Mouse (Mus musculus): ENCODE results near the gene Tubb1. TPM values are rescaled to one million over a fixed set of nuclear protein-coding genes. Genes with fewer than 3 reads are reported as not detected.

Tubb1 gene
- 0.04 and 0.19 TPM in 2 replicates for polyA plus RNA-seq (2012; rRNA removed)

DNA sequence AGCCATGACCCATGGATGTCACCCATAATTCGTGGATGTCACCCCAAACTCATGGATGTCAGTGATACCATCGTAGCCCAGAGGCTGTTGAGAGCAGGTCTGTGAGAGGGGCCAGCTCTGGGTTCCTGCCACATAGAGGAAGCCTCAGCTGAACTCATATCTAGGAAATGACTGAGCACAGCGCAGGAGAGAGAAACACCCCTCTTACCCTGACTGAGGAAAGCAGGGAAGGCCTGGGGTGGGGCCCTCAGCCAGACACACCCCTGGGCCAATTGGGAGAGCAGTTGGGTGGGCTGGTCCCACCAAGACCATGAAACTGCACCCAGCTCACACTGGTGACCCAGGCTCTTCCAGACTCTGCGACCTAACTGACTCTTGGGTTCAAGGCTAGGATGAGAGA is at the start of gene Tubb1:
Gene Tubb1, plus strand, starts transcription at position 343 of the 400 bp plus-strand sequence.
- DNase-seq (ENCODE audit: low spot score): no peak

DNA sequence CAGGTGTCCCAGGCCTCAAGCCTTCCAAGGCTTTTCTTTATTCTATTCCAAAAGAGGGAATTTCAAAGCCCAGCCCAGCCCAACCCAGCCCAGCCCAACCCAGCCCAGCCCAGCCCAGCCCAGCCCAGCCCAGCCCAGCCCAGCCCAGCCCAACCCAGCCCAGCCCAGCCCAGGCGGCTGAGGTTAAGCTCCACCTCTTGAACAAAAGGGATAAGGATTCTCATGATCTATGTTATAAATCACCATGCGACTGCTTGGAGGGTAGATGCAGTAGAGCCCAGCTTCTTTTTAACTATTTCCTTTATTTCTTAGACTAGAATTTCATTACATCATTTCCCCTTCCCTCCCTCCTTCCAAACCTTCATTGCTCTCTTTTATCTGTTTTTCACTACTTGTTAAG is 40.3 kb upstream of the Tubb1 start:
- DNase-seq (ENCODE audit: low spot score): no peak

DNA sequence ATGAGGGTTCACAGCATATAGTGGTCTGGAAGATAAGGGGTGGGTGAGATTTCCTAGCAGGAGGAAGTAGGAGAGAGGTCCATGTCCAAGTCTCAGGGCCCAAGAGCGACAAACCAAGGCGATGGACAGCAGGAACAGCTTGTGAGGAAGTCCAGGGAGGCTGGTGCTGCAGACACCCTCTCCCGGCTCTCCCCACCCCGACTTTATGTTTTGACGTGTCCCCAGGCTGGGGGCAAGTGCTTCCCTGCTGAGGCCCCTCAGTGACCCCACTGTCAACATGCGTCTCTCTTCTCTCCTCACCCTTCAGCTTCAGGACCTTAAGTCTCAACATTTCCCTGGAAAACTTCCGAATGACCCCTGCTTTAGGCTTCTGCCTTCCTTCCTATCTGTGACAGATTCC is 37.4 kb upstream of the Tubb1 start:
- no peak for DNase-seq (ENCODE audit: low spot score)

DNA sequence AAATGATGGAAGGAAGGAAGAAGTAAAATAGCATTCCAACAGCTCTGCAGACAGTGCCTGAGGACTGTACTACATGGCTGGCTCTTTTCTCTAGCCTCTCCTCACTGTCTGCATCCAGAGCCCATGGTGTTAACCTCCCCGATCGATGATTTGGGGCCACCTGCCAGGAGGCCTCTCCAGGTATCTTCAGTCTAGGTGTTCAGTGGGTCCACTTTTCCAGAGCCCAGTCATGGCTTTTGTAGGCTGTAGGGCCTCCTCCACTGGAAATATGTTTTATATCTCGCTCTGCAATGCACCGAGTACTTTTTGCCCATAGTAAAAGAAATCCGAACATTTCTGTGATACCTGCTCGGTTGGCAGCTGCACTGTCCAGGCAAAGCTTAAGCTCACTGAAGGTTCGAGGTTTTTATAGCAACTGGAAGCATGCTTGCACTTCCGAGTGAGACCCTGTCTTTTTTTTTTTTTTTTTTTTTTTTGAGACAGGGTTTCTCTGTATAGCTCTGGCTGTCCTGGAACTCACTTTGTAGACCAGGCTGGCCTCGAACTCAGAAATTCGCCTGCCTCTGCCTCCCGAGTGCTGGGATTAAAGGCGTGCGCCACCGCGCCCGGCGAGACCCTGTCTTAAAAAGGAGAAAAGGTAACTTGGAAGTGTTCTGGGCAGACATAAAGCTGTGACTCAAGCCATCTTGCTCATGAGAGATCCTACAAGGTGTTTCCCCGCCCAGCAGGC is 35.3 kb upstream of the Tubb1 start:
- no peak for DNase-seq (ENCODE audit: low spot score)

DNA sequence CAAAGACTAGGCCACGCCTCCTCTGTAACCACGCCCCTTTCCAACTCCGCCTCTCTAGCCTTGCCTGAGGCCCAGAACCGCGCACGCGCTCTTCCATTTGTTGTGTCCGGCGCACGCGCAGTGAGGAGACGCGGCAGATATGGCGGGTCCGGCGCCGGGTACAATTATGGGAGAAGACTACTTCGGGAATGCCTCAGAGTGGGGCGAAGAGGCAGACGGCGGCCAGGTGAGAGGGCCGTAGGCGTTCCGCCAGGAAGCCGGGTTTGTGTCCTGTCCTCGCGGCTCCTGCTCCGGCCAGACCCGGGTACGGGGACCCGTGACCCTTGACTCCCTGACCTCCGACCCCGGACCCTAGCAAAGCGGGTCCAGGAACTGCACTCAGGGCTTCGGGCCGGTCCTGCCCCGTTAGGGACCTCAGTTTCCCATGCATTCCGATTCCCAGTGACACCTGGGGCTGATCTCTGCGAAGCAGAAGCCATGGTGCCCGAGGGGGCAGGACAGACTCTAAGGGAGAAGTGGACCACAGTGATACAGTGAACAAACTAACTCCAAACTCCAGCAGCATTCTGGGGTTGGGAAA is 34.7 kb upstream of the Tubb1 start, which contains the start of gene Nelfcd:
Gene Nelfcd, plus strand, starts transcription at position 74 of the 580 bp plus-strand sequence.
- DNase-seq (ENCODE audit: low spot score): peak; percentile 90

DNA sequence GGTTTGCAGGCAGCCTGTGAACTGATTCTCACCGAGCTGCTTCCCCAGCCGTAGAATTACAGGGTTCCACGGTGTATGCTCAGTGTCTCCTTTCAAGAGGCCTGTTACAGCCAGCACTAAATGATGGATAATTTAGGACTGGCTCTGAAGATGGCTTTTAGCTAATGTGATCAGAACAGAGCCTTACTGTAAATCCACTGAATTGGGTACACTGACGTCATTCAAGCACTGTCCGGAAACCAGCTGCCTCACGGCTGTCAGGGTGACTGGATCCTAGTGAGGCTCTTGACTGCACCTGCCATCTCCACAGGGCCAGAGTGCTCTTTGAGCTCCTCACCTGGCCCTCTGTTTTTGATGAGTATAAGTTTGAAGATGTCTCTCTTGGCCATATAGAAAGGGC is 29.4 kb upstream of the Tubb1 start:
- DNase-seq (ENCODE audit: low spot score): no peak

DNA sequence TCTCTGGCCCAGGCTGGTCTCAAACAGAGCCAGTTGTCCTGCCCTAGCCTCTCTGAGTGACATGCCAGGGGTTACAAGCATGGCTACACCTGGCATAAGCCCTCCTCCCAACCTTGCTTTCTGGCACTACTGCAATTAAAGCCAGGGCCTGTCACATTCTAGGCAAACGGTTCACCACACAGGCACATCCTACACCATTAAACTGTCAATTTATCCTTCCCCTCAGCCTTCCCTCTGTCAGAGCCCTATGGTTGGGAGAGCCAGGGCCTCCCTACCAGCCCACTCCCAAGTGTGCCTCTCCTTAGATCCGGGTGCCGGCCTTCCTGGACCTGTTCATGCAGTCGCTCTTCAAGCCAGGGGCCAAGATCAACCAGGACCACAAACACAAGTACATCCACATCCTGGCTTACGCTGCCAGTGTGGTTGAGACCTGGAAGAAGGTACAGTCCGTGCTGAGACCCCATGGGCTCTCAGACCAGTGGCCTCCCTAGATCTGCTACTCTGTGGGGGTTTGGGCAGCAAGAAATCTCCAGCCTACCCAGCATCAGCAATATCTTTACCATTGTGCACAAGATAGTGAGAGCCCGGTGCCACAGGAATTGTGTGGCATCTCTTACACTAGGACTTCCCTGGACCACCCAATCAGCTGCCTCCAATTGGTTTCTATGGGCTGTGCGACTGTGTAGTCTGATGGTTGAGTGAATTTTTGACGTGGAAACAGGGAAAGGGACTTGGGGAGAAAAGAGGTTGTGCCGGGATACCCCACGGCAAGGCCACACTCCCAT is 26.0 kb upstream of the Tubb1 start:
- no peak for DNase-seq (ENCODE audit: low spot score)

DNA sequence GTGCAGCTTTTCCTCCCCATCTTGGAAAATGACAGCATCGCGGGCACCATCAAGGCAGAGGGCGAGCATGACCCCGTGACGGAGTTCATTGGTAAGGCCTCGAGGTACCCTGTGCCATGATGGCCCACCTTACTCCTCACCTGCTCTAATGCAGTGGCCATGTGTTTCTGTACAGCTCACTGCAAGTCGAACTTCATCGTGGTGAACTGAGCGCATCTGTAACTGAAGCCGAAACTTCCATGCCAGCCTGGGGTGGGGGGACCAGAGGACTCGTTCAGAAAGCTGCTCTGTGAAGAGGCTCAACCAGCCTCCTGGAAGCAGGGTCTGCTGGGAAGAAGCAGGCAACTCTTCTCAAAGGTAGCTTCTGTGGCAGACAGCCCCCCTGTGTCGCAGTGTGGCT is 23.6 kb upstream of the Tubb1 start:
- DNase-seq (ENCODE audit: low spot score): no peak

DNA sequence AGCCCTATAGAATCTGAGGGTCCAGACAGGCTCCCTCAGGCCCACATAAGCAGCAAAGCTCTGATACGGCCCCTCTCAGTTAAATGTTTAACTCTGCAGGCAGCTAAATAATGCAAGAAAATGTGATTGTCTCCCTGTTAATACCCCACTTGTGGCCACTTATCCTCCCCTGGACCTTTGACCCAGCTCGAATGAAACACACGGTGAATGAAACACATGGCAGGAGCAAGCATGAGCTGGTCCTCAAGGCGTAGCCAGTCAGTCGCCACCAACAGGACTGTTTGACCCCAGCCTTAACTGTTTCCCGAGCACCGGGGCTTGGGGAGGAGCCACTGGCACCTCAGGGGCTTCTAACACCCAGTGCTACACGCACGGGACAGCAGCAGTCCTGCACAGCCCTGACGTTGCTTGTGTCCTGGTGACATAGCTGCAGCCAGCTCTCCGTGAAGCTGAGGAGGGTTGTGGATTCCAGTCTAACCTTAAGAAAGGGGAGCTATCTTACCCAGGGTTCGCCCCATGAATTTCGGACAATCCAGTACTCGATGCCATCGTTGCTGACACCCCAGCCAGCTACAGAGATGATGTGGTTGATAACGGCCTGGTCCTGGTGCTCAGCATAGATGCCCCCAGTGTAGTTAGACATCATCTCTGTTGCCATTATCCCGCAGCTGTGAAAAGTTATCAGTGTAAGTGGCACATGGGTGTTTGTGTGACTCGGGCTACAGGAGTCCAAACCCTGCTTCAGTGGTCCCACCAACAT is 22.2 kb upstream of the Tubb1 start:
- no peak for DNase-seq (ENCODE audit: low spot score)

DNA sequence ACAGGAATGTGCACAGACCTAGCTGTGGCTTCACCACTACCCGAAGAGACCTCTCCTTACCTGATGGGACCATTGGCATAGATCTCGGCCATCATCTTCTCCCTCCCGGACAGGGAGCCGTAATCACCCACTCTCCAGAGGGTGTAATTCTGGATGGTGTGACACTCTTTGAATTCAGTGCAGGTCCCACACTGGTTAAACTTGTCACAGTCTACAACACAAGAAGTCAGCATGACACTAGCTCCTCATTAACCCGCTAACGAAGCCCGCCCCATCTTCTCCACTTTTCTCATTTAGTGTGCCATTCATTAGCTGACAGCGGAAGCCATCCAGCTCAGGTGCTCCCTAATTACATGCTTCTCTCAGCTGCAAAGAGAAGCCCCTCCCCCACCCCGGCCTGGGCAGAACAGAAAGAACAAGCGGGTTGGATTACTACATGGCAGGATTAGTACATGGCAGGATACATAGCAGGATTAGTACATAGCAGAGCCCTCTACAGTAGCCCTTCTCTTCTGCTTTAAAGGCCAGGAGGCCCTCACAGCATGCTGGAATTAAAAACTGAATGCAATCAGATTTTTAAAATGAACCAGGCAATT is 21.4 kb upstream of the Tubb1 start:
- DNase-seq (ENCODE audit: low spot score): no peak

DNA sequence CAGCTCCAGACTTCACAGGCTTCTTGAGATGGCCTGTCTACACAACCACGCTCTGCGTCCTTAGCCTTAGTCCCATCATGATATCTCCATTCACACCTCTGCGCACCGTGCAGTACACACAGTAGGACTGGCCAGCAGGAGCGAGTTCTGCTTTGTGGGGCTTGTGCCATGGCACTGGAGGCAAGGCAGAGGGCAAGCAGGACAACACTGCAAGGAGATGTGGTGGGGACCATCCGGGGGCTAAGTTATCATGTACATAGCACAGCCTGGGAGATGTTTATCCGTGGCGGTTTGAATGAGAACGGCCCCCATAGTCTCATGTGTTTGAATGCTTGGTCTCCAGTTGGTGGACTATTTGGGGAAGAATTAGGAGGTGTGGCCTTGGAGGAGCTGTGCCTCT is 15.6 kb upstream of the Tubb1 start:
- no peak for DNase-seq (ENCODE audit: low spot score)

DNA sequence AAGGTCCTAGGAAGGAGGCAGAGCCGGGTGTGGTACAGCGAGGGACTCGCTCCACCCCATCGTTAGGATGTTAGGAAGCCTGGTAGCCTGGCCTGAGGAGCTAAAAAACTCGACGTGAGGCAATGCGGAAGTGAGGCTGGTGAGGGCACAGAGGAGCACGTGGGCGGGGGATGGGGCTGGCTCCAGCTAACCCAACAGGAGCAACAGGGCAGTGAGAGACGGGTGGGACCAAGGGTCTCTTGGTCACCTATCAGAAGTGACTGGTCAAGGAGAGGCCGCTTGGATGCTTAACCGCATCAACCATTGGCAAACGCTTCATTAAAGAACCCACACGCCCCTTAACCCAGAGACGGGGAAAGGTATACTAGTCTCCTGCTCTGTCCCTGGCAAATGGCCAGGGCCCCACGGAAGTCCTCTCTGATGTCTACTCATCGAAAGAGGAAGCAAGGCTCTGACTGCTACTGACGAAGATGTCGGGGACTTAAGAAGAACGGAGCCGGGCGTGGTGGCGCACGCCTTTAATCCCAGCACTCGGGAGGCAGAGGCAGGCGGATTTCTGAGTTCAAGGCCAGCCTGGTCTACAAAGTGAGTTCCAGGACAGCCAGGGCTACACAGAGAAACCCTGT is 14.3 kb upstream of the Tubb1 start:
- DNase-seq (ENCODE audit: low spot score): no peak

DNA sequence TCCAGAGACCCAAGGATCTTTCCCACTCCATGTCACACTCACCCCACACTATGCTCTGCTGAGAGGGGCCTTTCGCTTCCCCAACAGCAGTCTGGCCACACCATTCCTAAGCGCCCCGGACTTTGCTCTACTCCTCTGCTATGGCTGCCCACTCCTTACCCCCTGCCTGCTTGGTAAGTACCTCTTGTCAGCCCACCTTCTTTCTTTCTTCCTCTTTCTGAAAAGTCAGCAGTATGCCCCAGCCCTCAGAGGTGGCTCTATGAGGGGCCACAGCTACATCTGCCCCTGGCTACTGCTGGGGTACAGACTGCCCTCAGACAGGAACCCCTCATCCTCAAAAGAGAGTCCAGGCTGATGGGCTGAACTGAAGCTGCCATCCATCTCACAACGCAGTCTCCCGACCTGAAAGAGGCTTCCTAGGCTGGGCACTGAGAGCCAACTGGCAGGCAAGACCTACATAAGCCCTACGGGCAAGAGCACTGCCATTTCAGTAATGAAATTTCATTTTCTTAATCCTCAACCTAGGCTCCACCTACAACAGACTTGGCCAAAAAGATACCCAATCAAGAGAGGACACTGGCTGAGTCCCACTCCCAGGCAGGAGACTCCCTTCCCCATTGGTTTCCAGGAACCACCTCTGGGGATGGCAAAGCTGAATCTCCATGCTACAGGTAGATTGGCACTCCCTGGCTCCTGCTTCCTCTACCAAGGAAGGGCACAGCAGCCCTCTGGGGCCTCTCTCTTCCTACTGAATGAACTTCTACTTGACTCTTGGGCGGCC is 13.4 kb upstream of the Tubb1 start:
- DNase-seq (ENCODE audit: low spot score): no peak

DNA sequence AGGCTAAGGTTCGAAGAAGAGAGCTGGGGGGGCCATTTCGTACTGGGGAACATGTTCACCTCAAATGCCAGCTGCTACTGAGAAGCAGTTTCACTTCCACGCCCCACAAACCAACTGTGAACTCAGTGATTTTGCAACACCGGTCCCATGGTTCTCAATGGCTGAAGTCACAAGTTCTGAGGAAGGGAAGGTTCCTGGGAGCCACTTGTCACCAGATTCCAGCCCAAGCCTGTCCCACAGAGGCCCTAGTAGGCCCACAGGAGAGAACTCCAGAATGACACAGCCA is 12.9 kb upstream of the Tubb1 start:
- DNase-seq (ENCODE audit: low spot score): no peak

DNA sequence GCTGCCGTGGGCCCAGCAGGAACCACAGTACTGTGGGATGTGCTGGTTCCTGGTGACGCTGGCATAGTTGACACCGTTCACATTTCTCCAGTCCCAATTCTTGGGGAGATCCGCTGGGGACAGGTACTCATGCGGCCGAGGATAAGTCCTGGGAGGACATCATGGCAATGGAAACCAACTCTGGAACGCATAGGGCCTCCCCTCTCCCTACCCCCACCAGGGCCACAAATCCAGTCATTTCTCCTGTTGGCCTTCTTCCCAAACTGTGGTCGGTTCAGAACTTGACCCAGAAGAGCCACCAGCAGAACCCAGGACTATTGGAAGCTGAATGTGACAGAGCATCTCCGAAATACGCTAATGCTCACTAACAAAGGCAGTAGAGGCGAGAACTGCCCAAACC is 12.3 kb upstream of the Tubb1 start:
- DNase-seq (ENCODE audit: low spot score): no peak

DNA sequence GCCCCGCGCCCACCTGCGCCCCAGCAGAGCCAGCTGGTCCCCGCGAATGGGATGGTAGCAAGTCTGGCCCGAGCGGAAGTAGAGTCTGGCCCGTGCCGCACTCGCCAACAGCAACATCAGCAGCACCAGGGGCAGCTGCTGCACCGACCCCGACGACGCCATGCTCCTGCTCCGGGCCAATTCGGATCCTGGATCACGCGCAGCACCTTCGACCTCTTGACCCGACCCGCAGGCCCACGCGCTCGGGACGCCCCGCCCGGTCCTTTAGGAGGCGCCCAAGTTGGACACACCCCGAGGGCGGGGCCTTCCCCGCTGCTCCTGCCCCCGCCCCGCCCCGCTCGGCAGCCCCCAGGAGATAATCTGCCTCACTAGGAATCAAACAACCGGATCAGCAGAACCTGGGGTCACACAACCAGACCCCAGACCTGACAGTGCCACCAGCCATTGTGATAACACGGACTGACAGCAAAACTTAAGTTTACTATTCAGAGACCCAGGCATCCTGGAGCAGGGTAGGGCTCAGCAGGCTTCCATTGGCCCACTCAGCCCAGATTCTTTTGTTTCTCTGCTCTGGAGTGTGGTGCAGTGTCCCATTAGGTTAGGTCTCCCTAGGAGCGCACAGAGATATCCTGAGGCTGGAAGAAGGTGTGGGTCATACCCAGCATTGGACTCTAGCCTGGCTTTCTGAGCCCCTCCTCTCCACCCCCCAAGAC is 11.6 kb upstream of the Tubb1 start, which contains the start of gene Ctsz:
Gene Ctsz, minus strand, starts transcription at position 303 of the 713 bp plus-strand sequence.
- peak; percentile 47 for DNase-seq (ENCODE audit: low spot score)

DNA sequence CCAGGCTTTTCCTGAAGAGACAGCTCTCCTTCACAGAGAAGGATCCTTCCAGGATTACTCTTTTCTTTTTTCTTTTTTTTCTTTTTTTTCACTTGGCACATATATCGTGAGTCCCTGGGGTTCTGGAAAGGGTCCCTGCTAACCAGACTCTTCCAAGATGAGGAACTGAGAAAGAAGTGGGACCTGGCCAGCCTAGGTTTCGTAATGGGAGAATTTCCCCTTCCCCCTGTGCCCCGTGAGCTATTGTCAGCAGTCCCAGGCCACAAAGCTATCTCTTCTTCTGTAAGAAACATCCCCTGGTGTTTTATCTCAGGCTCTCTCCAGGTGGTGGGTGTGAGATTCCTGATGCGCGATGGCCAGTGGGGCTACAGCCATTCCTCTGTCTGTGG is 11.1 kb upstream of the Tubb1 start:
- DNase-seq (ENCODE audit: low spot score): no peak

DNA sequence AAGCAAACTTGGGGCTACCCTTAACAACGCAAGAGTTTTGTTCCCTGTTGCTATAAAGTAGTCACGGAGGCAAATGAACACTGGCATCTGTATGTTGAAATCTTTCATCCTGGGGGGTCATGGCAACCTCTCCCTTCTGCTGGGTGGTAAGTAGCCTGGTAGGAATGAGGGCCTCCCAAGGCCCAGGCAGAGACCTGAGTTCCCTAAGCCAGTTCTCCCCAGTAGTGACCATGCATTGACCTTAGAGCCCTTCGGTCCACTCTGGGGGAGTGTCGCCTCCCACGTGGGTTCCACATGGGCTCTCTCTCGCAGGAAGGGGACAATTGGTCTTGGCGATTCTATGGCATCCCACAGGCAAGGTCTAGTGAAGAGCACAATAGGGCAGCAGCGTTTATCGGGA is 10.5 kb upstream of the Tubb1 start:
- no peak for DNase-seq (ENCODE audit: low spot score)

DNA sequence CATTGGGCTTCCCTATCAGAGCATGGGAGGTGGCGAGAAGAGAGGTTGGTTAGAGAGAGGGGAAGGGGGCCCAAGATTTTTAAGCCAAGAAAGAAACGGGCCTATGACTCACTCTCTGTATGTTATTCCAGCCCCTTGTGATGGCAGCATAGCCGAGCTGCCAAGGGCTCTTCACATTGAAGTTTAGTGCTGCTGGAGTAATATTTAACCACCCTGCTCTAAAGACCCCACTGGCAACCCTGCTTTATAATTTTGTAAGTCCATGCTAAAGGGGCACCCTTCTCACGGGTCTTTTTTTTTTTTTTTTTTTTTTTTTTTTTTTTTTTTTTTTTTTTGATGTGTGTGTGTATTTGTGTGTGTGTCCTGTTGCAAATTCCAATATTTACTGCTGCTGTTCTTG is 8.6 kb upstream of the Tubb1 start:
- DNase-seq (ENCODE audit: low spot score): no peak

DNA sequence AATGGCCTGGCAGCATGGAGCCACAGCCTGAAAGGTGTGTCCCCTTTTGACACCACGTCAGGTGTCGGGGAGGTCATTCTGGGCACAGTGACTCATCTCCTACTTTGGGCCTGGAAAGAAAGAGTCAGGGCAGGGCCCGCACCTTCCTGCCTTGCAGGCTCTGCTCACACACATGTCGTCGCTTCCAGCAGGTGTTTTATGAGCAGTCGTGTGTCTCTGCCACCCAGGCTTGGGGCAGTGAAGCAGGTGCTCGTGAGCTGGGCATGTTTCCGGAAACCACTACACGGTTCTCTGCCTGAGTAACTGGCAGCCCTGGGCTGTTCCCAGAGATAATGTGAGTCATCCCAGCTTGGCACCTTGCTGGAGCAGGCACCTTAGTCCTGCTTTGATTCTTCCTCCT is 8.0 kb upstream of the Tubb1 start:
- DNase-seq (ENCODE audit: low spot score): no peak
